Mouse (Mus musculus): Measurements from ENCODE around the gene Vegfa. TPM values are rescaled to one million over a fixed set of nuclear protein-coding genes. Genes with fewer than 3 reads are reported as not detected.

The Vegfa gene
- polyA plus RNA-seq, 1 experiment from 2014 or later: 3.4 TPM

- H3K9ac ChIP-seq (replicated peaks): no peak overlapping the region
- peaks cover 5% of the 10 kb centered on the region; the same call in 1 of the 2 replicates for H3K4me1 ChIP-seq
- no peak overlapping the region for H3K27ac ChIP-seq (replicated peaks)
- H3K36me3 ChIP-seq: no peaks in the 10 kb centered on the region
- H3K27me3 ChIP-seq: no peaks in the 10 kb centered on the region
- no peaks in the 10 kb centered on the region for H3K9me3 ChIP-seq
- H3K4me3 ChIP-seq: no peak overlapping the region
- no peak for ATAC-seq (ENCODE audit: low FRiP score, low read depth)
- 95% methylated on average over 4 of the region's 4 CpGs for WGBS
- no peak overlapping the region for H3K4me2 ChIP-seq (replicated peaks)
Observed at GRCm38 (mm10) chr17:46048184-46048583, 16.0 kb upstream of the Vegfa start.

GRCm38 (mm10) chr17:46045742-46046141 lies 13.6 kb upstream of the Vegfa start:
- Histone ChIP-seq H3K27me3 (peaks cover 2% of the 10 kb centered on the region; the same call in 1 of the 2 replicates), H3K36me3 (no peaks in the 10 kb centered on the region), H3K27ac (replicated peaks) (no peak overlapping the region), H3K4me1 (no peaks in the 10 kb centered on the region), H3K9me3 (no peaks in the 10 kb centered on the region), H3K4me2 (replicated peaks) (no peak overlapping the region), H3K4me3 (no peak overlapping the region), H3K9ac (replicated peaks) (no peak overlapping the region)
- WGBS: 81% methylated on average over 8 of the region's 8 CpGs
- ATAC-seq (ENCODE audit: low FRiP score, low read depth): no peak

- ATAC-seq (ENCODE audit: low FRiP score, low read depth): no peak
- H3K4me2 ChIP-seq (replicated peaks): no peak overlapping the region
- WGBS: 92% methylated on average over 5 of the region's 5 CpGs
- H3K27ac ChIP-seq (replicated peaks): no peak overlapping the region
- peaks cover 2% of the 10 kb centered on the region; the same call in 1 of the 2 replicates for H3K27me3 ChIP-seq
- H3K9ac ChIP-seq (replicated peaks): no peak overlapping the region
- H3K4me1 ChIP-seq: no peaks in the 10 kb centered on the region
- H3K4me3 ChIP-seq: no peak overlapping the region
- H3K36me3 ChIP-seq: no peaks in the 10 kb centered on the region
- H3K9me3 ChIP-seq: no peaks in the 10 kb centered on the region
Observed at GRCm38 (mm10) chr17:46044953-46045352, 12.8 kb upstream of the Vegfa start.

DNA sequence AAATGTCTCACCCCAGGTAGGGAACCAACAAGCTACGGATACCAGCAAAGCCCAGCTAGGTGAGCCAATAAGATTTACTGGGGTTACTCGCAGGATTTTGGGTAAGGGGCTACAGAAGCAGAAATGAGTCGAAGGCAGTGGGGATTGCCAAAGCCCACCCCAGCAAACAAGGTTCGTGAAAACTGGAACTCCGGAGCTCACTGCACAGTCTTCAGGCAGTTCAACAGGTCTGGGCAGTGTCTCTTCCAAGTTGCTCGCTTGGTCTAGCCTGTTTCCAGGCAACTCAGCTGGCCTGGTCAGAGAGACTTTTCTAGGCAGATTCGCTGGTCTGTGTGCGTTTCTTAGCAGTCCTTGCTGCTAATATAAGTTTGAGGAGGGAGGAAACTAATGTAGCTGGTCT lies 10.0 kb upstream of the Vegfa start:
- no peak overlapping the region for H3K4me2 ChIP-seq (replicated peaks)
- H3K27ac ChIP-seq (replicated peaks): no peak overlapping the region
- H3K4me1 ChIP-seq: no peaks in the 10 kb centered on the region
- WGBS: 88% methylated on average over 8 of the region's 8 CpGs
- no peaks in the 10 kb centered on the region for H3K36me3 ChIP-seq
- H3K9me3 ChIP-seq: no peaks in the 10 kb centered on the region
- no peak for ATAC-seq (ENCODE audit: low FRiP score, low read depth)
- no peak overlapping the region for H3K9ac ChIP-seq (replicated peaks)
- H3K4me3 ChIP-seq: no peak overlapping the region
- H3K27me3 ChIP-seq: peaks cover 9% of the 10 kb centered on the region

DNA sequence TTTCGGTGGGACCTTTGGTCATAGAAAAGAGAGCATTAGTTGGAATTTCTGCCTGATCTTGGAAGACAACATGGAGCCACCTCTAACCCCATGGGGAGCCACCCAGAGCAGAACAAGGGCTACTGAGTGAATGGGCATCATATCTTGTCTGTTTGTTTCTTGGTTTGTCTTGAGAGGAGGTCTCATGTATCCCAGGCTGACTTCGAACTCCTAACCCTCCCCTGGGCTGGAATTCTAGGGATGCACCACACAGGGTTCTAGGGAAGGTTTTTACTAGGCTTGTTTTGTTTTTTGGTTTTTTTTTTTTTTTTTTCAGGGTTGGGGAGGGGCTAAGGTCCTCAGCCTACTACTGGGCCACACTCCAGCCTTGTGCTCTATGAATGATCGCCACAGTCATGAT lies 9.5 kb upstream of the Vegfa start:
- Histone ChIP-seq H3K27me3 (peaks cover 9% of the 10 kb centered on the region), H3K4me1 (no peaks in the 10 kb centered on the region), H3K4me2 (replicated peaks) (no peak overlapping the region), H3K9ac (replicated peaks) (no peak overlapping the region), H3K4me3 (no peak overlapping the region), H3K36me3 (no peaks in the 10 kb centered on the region), H3K27ac (replicated peaks) (no peak overlapping the region), H3K9me3 (no peaks in the 10 kb centered on the region)
- no peak for ATAC-seq (ENCODE audit: low FRiP score, low read depth)
- WGBS: 92% methylated on average over 3 of the region's 3 CpGs

DNA sequence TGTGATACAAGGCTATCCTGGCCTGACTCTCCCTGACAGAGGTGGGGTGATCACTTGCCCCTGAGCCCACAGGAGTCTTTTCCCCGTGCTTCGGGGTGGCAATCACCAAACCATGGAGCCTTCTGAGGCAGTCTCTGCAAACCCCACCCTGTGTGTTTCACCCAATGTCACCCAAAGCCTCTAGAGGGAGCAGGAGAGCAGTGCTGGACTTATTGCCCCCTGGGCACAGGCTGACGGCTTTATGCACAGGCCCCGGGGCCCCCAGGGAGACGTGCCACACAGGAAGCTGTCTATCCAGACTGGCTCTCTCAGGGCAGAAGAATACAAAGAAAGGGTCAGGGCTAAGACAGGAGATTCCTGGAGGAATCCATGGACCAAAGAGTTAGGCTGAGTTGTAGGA lies 9.1 kb upstream of the Vegfa start:
- no peaks in the 10 kb centered on the region for H3K9me3 ChIP-seq
- H3K27me3 ChIP-seq: peaks cover 9% of the 10 kb centered on the region
- no peak overlapping the region for H3K9ac ChIP-seq (replicated peaks)
- no peak overlapping the region for H3K27ac ChIP-seq (replicated peaks)
- H3K36me3 ChIP-seq: no peaks in the 10 kb centered on the region
- 74% methylated on average over 5 of the region's 5 CpGs for whole genome bisulfite sequencing
- H3K4me3 ChIP-seq: no peak overlapping the region
- no peaks in the 10 kb centered on the region for H3K4me1 ChIP-seq
- no peak for ATAC-seq (ENCODE audit: low FRiP score, low read depth)
- H3K4me2 ChIP-seq (replicated peaks): no peak overlapping the region

DNA sequence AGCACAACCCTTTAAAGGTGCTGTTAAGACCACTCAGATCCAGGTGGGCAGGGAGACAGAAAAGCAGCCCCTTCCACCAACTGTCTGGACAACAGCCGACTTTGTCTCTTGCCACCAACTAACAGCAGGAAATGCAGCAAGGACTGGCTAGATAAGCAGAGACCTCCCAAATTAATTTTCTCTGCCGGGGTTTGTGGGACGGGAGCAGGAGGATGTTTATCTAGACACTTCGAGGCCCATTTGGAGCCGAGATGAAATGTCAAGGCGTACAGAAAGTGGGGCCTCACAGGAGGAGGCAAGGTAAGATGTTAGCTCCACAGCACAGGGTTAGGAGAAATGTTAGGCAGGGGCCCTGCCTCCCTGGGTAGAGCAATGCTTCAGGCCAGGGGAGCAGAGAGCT lies 8.4 kb upstream of the Vegfa start:
- Histone ChIP-seq H3K4me2 (replicated peaks) (no peak overlapping the region), H3K27ac (replicated peaks) (no peak overlapping the region), H3K4me3 (no peak overlapping the region), H3K9me3 (no peaks in the 10 kb centered on the region), H3K4me1 (no peaks in the 10 kb centered on the region), H3K36me3 (no peaks in the 10 kb centered on the region), H3K9ac (replicated peaks) (no peak overlapping the region), H3K27me3 (peaks cover 9% of the 10 kb centered on the region)
- no peak for ATAC-seq (ENCODE audit: low FRiP score, low read depth)
- WGBS: 76% methylated on average over 6 of the region's 6 CpGs

- peaks cover 12% of the 10 kb centered on the region for H3K27me3 ChIP-seq
- peaks cover 1% of the 10 kb centered on the region; the same call in 1 of the 2 replicates for H3K4me1 ChIP-seq
- H3K9me3 ChIP-seq: no peaks in the 10 kb centered on the region
- H3K9ac ChIP-seq (replicated peaks): no peak overlapping the region
- no peak overlapping the region for H3K4me3 ChIP-seq
- H3K4me2 ChIP-seq (replicated peaks): no peak overlapping the region
- no peak overlapping the region for H3K27ac ChIP-seq (replicated peaks)
- WGBS: 39% methylated on average over 3 of the region's 3 CpGs
- no peak for ATAC-seq (ENCODE audit: low FRiP score, low read depth)
- H3K36me3 ChIP-seq: no peaks in the 10 kb centered on the region
Observed at GRCm38 (mm10) chr17:46038906-46039305, 6.7 kb upstream of the Vegfa start.

- Histone ChIP-seq H3K36me3 (no peaks in the 10 kb centered on the region), H3K9me3 (no peaks in the 10 kb centered on the region), H3K4me3 (no peak overlapping the region), H3K9ac (replicated peaks) (no peak overlapping the region), H3K27ac (replicated peaks) (no peak overlapping the region), H3K27me3 (peaks cover 22% of the 10 kb centered on the region), H3K4me2 (replicated peaks) (no peak overlapping the region), H3K4me1 (peaks cover 12% of the 10 kb centered on the region)
- 92% methylated on average over 6 of the region's 6 CpGs for WGBS
- ATAC-seq (ENCODE audit: low FRiP score, low read depth): no peak
Observed at GRCm38 (mm10) chr17:46036400-46036799, 4.2 kb upstream of the Vegfa start.

GRCm38 (mm10) chr17:46034110-46034509 lies 1.9 kb upstream of the Vegfa start:
- no peak overlapping the region for H3K4me2 ChIP-seq (replicated peaks)
- no peaks in the 10 kb centered on the region for H3K36me3 ChIP-seq
- H3K9me3 ChIP-seq: no peaks in the 10 kb centered on the region
- WGBS: 55% methylated on average over 6 of the region's 6 CpGs
- peaks cover 20% of the 10 kb centered on the region for H3K27me3 ChIP-seq
- no peak overlapping the region for H3K9ac ChIP-seq (replicated peaks)
- no peak overlapping the region for H3K27ac ChIP-seq (replicated peaks)
- no peak for ATAC-seq (ENCODE audit: low FRiP score, low read depth)
- no peak overlapping the region for H3K4me3 ChIP-seq
- peaks cover 20% of the 10 kb centered on the region for H3K4me1 ChIP-seq

- no peak for ATAC-seq (ENCODE audit: low FRiP score, low read depth)
- 26% methylated on average over 2 of the region's 2 CpGs for WGBS
- Histone ChIP-seq H3K4me2 (replicated peaks) (no peak overlapping the region), H3K9me3 (no peaks in the 10 kb centered on the region), H3K9ac (replicated peaks) (no peak overlapping the region), H3K4me1 (peaks cover 25% of the 10 kb centered on the region), H3K27ac (replicated peaks) (no peak overlapping the region), H3K36me3 (no peaks in the 10 kb centered on the region), H3K27me3 (peaks cover 19% of the 10 kb centered on the region), H3K4me3 (no peak overlapping the region)
Observed at GRCm38 (mm10) chr17:46033607-46034006, 1.4 kb upstream of the Vegfa start.

DNA sequence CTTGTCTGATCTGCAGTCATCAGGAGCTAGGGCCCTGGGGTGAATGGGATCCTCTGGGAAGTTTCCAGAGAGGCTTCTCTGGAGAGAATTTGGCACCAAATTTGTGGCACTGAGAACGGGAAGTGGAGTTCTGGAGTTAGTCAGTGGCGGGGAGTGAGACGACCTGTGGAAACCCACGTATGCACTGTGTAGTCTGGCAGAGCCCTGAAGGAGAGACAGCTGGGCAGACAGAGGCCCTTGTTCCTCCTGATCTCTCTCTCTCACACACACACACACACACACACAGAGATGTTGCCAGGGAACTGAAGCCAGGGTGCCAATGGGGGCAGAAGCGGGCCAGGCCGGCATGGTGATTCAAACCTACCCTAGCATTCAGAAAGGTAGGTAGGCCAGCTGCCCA lies 953 bp upstream of the Vegfa start:
- Histone ChIP-seq H3K27me3 (peaks cover 14% of the 10 kb centered on the region), H3K36me3 (no peaks in the 10 kb centered on the region), H3K4me3 (no peak overlapping the region), H3K4me2 (replicated peaks) (peak overlapping the region; percentile 91; the same call in 1 of the 2 replicates), H3K9ac (replicated peaks) (no peak overlapping the region), H3K9me3 (no peaks in the 10 kb centered on the region), H3K27ac (replicated peaks) (no peak overlapping the region), H3K4me1 (peaks cover 30% of the 10 kb centered on the region)
- 53% methylated on average over 6 of the region's 6 CpGs for WGBS
- no peak for ATAC-seq (ENCODE audit: low FRiP score, low read depth)

DNA sequence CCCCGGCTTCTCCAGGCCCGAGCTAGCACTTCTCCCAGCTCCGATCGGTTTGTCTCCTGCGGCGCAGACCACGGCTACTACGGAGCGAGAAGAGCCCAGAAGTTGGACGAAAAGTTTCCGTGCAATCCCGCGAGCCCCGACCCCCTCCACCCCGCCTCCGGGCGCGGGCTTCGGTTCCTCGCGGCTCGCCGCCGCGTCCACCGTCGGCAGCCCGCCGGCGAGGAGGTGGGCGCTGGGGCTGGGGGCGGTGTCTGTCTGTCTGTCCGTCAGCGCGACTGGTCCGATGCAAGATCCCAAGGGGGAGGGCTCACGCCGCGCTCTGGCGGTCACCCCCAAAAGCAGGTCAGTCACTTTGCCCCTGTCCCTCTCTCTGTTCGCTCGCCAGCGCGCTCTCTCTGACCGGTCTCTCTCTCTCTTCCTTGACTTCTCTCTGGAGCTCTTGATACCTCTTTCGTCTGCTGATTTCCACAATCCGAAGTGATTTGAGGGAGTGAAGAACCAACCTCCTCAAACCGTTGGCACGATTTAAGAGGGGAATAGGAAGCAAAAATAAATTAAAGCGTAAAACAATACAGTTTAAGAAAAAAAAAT lies 453 bp downstream of the Vegfa start:
- H3K4me3 ChIP-seq: peak overlapping the region; percentile 87
- H3K27ac ChIP-seq (replicated peaks): peak overlapping the region; percentile 87
- peak overlapping the region; percentile 91 for H3K4me2 ChIP-seq (replicated peaks)
- ATAC-seq (ENCODE audit: low FRiP score, low read depth): no peak
- 2% methylated on average over 46 of the region's 50 CpGs for WGBS
- H3K27me3 ChIP-seq: peaks cover 14% of the 10 kb centered on the region; the same call in 1 of the 2 replicates
- peaks cover 41% of the 10 kb centered on the region for H3K4me1 ChIP-seq
- H3K9me3 ChIP-seq: no peaks in the 10 kb centered on the region
- peak overlapping the region; percentile 96 for H3K9ac ChIP-seq (replicated peaks)
- H3K36me3 ChIP-seq: no peaks in the 10 kb centered on the region
